Mouse (Mus musculus): ENCODE data around the gene Ndufab1. TPM values are rescaled to one million over a fixed set of nuclear protein-coding genes. Genes with fewer than 3 reads are reported as not detected.

Gene Ndufab1
- 361 and 467 TPM in 2 replicates for polyA plus RNA-seq (2012; rRNA removed)

- peak; percentile 87 for DNase-seq
- TF ChIP-seq CTCF (IDR thresholded peaks at IDR 0.05; ENCODE audit: borderline replicate concordance, control insufficient read depth, extremely low read depth, insufficient read depth, low read length, poor library complexity) (peak; percentile 93), POLR2A (IDR thresholded peaks at IDR 0.05; ENCODE audit: control insufficient read depth, extremely low read depth, insufficient read depth, low read length, poor library complexity) (no peak)
- under 1% methylated on average over 40 of the region's 43 CpGs for WGBS
- Histone ChIP-seq H3K27me3 (ENCODE audit: control insufficient read depth, insufficient read depth, low read length) (no peaks in the 10 kb centered on the region), H3K4me3 (ENCODE audit: control insufficient read depth, insufficient read depth, low read length) (peak within 1 kb of the TSS; percentile 59), H3K27ac (ENCODE audit: control insufficient read depth, insufficient read depth, low read length) (no peak within 1 kb of the TSS), H3K4me1 (replicated peaks; ENCODE audit: control insufficient read depth, insufficient read depth, low read length) (peaks cover 5% of the 10 kb centered on the region), H3K36me3 (ENCODE audit: control insufficient read depth, insufficient read depth, low read length) (0 out of 2 replicates have a peak, but pooled peaks cover 4% of the 10 kb centered on the region)
Observed at GRCm38 (mm10) chr7:122101747-122102244, at the start of gene Ndufab1. Gene Ndufab1, minus strand, starts transcription at chr7:122101886.

- no peaks in the 10 kb centered on the region for H3K27me3 ChIP-seq (ENCODE audit: control insufficient read depth, insufficient read depth, low read length)
Observed at GRCm38 (mm10) chr7:122140991-122141390, 39.3 kb upstream of the Ndufab1 start.

GRCm38 (mm10) chr7:122138190-122138589 is 36.5 kb upstream of the Ndufab1 start:
- no peak for DNase-seq
- no peaks in the 10 kb centered on the region for H3K27me3 ChIP-seq (ENCODE audit: control insufficient read depth, insufficient read depth, low read length)
- WGBS: 91% methylated on average over 5 of the region's 5 CpGs
- H3K27ac ChIP-seq (ENCODE audit: control insufficient read depth, insufficient read depth, low read length): no peak overlapping the region
- TF ChIP-seq CTCF (IDR thresholded peaks at IDR 0.05; ENCODE audit: borderline replicate concordance, control insufficient read depth, extremely low read depth, insufficient read depth, low read length, poor library complexity) (no peak), POLR2A (IDR thresholded peaks at IDR 0.05; ENCODE audit: control insufficient read depth, extremely low read depth, insufficient read depth, low read length, poor library complexity) (no peak)
- no peak overlapping the region for H3K4me3 ChIP-seq (ENCODE audit: control insufficient read depth, insufficient read depth, low read length)
- peaks cover 67% of the 10 kb centered on the region for H3K36me3 ChIP-seq (ENCODE audit: control insufficient read depth, insufficient read depth, low read length)
- peaks cover 2% of the 10 kb centered on the region; the same call in 1 of the 2 replicates for H3K4me1 ChIP-seq (replicated peaks; ENCODE audit: control insufficient read depth, insufficient read depth, low read length)

More at GRCm38 (mm10) chr7:122140991-122141390, 39.3 kb upstream of the Ndufab1 start:
- TF ChIP-seq CTCF (IDR thresholded peaks at IDR 0.05; ENCODE audit: borderline replicate concordance, control insufficient read depth, extremely low read depth, insufficient read depth, low read length, poor library complexity) (no peak), POLR2A (IDR thresholded peaks at IDR 0.05; ENCODE audit: control insufficient read depth, extremely low read depth, insufficient read depth, low read length, poor library complexity) (no peak)
- Histone ChIP-seq H3K4me3 (ENCODE audit: control insufficient read depth, insufficient read depth, low read length) (no peak overlapping the region), H3K36me3 (ENCODE audit: control insufficient read depth, insufficient read depth, low read length) (peaks cover 79% of the 10 kb centered on the region), H3K27ac (ENCODE audit: control insufficient read depth, insufficient read depth, low read length) (no peak overlapping the region), H3K4me1 (replicated peaks; ENCODE audit: control insufficient read depth, insufficient read depth, low read length) (no peaks in the 10 kb centered on the region)
- no peak for DNase-seq

GRCm38 (mm10) chr7:122137071-122137470 is 35.4 kb upstream of the Ndufab1 start:
- no peak overlapping the region for H3K27ac ChIP-seq (ENCODE audit: control insufficient read depth, insufficient read depth, low read length)
- H3K36me3 ChIP-seq (ENCODE audit: control insufficient read depth, insufficient read depth, low read length): peaks cover 58% of the 10 kb centered on the region
- no peak for TF ChIP-seq CTCF (IDR thresholded peaks at IDR 0.05; ENCODE audit: borderline replicate concordance, control insufficient read depth, extremely low read depth, insufficient read depth, low read length, poor library complexity)
- no peak for TF ChIP-seq POLR2A (IDR thresholded peaks at IDR 0.05; ENCODE audit: control insufficient read depth, extremely low read depth, insufficient read depth, low read length, poor library complexity)
- peaks cover 2% of the 10 kb centered on the region; the same call in 1 of the 2 replicates for H3K4me1 ChIP-seq (replicated peaks; ENCODE audit: control insufficient read depth, insufficient read depth, low read length)
- H3K4me3 ChIP-seq (ENCODE audit: control insufficient read depth, insufficient read depth, low read length): no peak overlapping the region
- DNase-seq: no peak
- no peaks in the 10 kb centered on the region for H3K27me3 ChIP-seq (ENCODE audit: control insufficient read depth, insufficient read depth, low read length)

- Histone ChIP-seq H3K27ac (ENCODE audit: control insufficient read depth, insufficient read depth, low read length) (no peak overlapping the region), H3K27me3 (ENCODE audit: control insufficient read depth, insufficient read depth, low read length) (no peaks in the 10 kb centered on the region), H3K36me3 (ENCODE audit: control insufficient read depth, insufficient read depth, low read length) (peaks cover 39% of the 10 kb centered on the region), H3K4me1 (replicated peaks; ENCODE audit: control insufficient read depth, insufficient read depth, low read length) (peaks cover 2% of the 10 kb centered on the region; the same call in 1 of the 2 replicates), H3K4me3 (ENCODE audit: control insufficient read depth, insufficient read depth, low read length) (no peak overlapping the region)
- TF ChIP-seq CTCF (IDR thresholded peaks at IDR 0.05; ENCODE audit: borderline replicate concordance, control insufficient read depth, extremely low read depth, insufficient read depth, low read length, poor library complexity): no peak
- no peak for TF ChIP-seq POLR2A (IDR thresholded peaks at IDR 0.05; ENCODE audit: control insufficient read depth, extremely low read depth, insufficient read depth, low read length, poor library complexity)
- WGBS: 85% methylated on average over 10 of the region's 10 CpGs
- peak; percentile 12 for DNase-seq
Observed at GRCm38 (mm10) chr7:122135070-122135469, 33.4 kb upstream of the Ndufab1 start.

GRCm38 (mm10) chr7:122133338-122133625 is 31.6 kb upstream of the Ndufab1 start:
- Histone ChIP-seq H3K27ac (ENCODE audit: control insufficient read depth, insufficient read depth, low read length) (no peak overlapping the region), H3K4me3 (ENCODE audit: control insufficient read depth, insufficient read depth, low read length) (peak overlapping the region; percentile 71), H3K4me1 (replicated peaks; ENCODE audit: control insufficient read depth, insufficient read depth, low read length) (peaks cover 2% of the 10 kb centered on the region; the same call in 1 of the 2 replicates), H3K27me3 (ENCODE audit: control insufficient read depth, insufficient read depth, low read length) (no peaks in the 10 kb centered on the region), H3K36me3 (ENCODE audit: control insufficient read depth, insufficient read depth, low read length) (peaks cover 24% of the 10 kb centered on the region)
- DNase-seq: no peak
- 9% methylated on average over 8 of the region's 8 CpGs for WGBS
- TF ChIP-seq CTCF (IDR thresholded peaks at IDR 0.05; ENCODE audit: borderline replicate concordance, control insufficient read depth, extremely low read depth, insufficient read depth, low read length, poor library complexity) (no peak), POLR2A (IDR thresholded peaks at IDR 0.05; ENCODE audit: control insufficient read depth, extremely low read depth, insufficient read depth, low read length, poor library complexity) (no peak)

Measured in thymus, adult 2 months (tissue).